Mouse (Mus musculus): ENCODE measurements around the gene Msx1. TPM values are rescaled to one million over a fixed set of nuclear protein-coding genes. Genes with fewer than 3 reads are reported as not detected.
A peak's percentile ranks its signal among the peaks of the same experiment; 100 is the strongest.

Msx1 gene
- polyA plus RNA-seq, 1 experiment from 2014 or later, result 67.9 TPM

DNA sequence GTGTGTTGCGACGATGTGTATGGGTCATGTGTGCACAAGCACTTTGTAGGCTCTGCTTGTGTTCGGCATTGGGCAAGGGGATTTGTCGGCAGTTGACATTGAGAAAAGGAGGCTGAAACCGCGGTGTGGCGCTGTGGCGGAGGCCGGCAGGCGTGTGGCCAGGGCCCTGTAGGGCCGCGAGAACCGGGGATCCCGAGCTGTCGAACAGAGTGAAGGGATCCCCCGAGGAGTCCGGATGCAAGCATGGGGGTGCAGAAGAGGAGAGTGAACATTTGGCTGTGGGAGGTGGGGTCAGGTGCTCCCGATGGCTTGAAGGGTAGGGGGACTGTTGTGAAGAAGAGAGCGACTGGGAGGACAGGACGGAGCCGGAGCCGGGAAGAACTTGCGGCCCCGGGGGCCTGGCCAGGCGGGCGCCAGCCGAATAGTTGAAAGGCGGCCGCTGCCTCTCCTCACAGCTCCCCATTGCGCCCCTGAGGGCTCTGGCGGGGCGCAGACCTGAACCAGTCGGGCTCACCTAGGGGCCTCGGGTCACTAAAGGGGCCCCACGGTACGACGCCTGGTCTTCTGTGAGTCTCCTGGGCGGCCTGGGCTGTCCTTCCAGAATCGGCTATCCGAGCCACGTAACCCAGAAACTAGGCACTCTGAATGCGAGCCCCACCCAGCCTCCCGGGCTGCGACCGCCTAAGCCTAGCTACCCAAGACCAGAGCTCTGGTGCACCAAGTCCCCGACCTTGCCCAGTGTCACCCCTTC, 7.3 kb downstream of the Msx1 start:
- Histone ChIP-seq H3K36me3 (replicated peaks) (no peaks in the 10 kb centered on the region), H3K4me3 (replicated peaks) (peak overlapping the region; percentile 20), H3K4me2 (peak overlapping the region; percentile 32), H3K27me3 (peaks cover 97% of the 10 kb centered on the region), H3K27ac (no peak overlapping the region), H3K4me1 (peaks cover 17% of the 10 kb centered on the region), H3K9me3 (no peaks in the 10 kb centered on the region), H3K9ac (no peak overlapping the region)
- WGBS, result 2% methylated on average over 46 of the region's 46 CpGs
- peak; percentile 61; the same call in 1 of the 2 replicates for ATAC-seq (ENCODE audit: low FRiP score)

DNA sequence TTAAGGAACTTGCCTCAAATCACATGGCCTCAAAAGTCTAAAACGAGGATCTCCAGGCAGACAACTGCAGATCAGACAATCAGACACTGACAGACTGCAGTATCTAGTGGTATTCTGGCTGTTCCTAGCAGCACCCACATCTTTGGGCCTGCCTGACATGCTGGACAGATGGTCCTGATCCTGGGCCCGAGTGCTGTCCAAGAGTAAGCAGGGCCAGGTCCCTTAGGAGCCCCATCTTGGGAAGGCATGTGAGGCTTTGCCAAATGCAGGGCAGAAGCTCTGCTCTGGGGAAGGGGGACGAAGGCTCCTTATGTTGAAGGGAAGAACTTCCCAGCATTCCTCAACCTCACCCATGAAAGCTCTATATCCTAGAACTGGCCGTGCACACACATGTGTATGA, 8.5 kb downstream of the Msx1 start:
- no peaks in the 10 kb centered on the region for H3K36me3 ChIP-seq (replicated peaks)
- H3K4me1 ChIP-seq, result peaks cover 12% of the 10 kb centered on the region
- H3K27me3 ChIP-seq, result peaks cover 95% of the 10 kb centered on the region
- no peak overlapping the region for H3K27ac ChIP-seq
- ATAC-seq (ENCODE audit: low FRiP score), result no peak
- no peak overlapping the region for H3K4me3 ChIP-seq (replicated peaks)
- WGBS, result 78% methylated on average over 4 of the region's 4 CpGs
- H3K9ac ChIP-seq, result no peak overlapping the region
- H3K9me3 ChIP-seq, result no peaks in the 10 kb centered on the region
- H3K4me2 ChIP-seq, result no peak overlapping the region

DNA sequence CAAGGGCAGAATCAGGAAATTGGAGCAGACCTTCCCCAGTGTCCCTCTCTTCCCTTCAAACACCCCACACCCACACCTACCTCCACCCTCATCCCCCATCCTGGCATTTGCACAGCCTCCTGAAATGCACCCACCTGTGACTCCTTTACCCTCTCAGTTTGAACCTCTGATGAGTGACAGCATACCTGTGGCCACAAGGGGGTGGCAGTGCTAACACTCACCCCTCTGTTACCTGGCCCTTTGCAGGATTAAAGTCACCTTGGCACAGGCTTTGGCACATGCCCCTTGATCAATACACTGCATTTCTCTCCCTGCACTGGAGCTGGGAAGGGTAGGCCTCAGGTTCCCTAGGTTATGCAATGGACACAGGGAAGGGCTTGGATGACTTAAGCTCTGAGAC, 10.2 kb downstream of the Msx1 start:
- Histone ChIP-seq H3K27me3 (peaks cover 85% of the 10 kb centered on the region), H3K4me3 (replicated peaks) (no peak overlapping the region), H3K4me2 (no peak overlapping the region), H3K9ac (no peak overlapping the region), H3K36me3 (replicated peaks) (no peaks in the 10 kb centered on the region), H3K4me1 (peaks cover 11% of the 10 kb centered on the region), H3K9me3 (no peaks in the 10 kb centered on the region), H3K27ac (no peak overlapping the region)
- no peak for ATAC-seq (ENCODE audit: low FRiP score)

DNA sequence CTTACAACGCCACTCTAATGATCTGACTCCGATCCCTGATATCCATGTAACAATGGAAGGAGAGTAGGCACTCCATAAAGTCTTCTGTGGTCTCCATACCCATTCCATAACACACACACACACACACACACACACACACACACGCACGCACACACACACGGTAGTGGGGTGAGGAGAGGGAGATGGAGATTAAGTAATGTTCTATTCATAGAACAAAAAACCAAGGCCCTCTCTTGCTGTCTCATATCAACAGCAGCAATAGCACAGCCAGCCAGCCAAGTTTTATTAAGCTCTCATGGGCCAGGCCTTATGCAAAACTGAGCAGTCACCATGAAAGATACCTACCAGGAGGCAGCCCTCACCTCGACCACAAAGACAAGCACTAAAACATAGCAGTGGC, 19.1 kb downstream of the Msx1 start:
- H3K9ac ChIP-seq, result no peak overlapping the region
- H3K4me2 ChIP-seq, result no peak overlapping the region
- no peaks in the 10 kb centered on the region for H3K4me1 ChIP-seq
- ATAC-seq (ENCODE audit: low FRiP score), result no peak
- no peak overlapping the region for H3K4me3 ChIP-seq (replicated peaks)
- H3K9me3 ChIP-seq, result no peaks in the 10 kb centered on the region
- no peaks in the 10 kb centered on the region for H3K36me3 ChIP-seq (replicated peaks)
- WGBS, result 86% methylated on average over 6 of the region's 6 CpGs
- peaks cover 15% of the 10 kb centered on the region for H3K27me3 ChIP-seq
- H3K27ac ChIP-seq, result no peak overlapping the region

DNA sequence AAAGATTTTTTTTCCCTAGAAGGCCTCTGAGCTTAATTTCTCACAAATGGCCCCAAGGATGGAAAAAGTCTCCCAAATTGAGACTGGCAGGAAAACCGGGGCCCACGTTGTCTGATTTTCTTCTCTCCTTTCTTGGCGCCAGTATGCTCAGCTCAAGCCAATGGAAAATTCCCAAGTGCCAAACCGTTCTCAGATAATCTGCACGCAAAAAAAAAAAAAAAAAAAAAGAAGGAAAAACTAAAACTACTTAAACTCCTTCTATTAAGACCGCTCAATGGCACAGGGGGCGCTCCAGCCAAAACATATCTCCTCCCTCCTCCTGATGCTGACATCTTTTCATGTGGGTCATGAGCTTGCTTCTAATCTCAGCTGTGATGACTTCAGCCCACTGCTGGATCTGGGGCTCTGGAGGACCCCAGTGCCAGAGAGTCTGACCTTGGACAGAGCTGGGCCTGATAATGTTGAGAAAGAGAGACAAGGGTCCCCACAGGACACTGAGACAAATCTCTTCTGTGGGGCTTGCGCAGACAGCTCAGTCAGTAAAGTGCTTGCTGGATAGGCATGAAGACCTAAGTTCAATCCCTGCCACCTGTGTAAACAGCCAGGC, 19.8 kb downstream of the Msx1 start:
- no peak overlapping the region for H3K27ac ChIP-seq
- no peak for ATAC-seq (ENCODE audit: low FRiP score)
- H3K4me1 ChIP-seq, result no peaks in the 10 kb centered on the region
- H3K4me2 ChIP-seq, result no peak overlapping the region
- WGBS, result 74% methylated on average over 8 of the region's 8 CpGs
- H3K36me3 ChIP-seq (replicated peaks), result no peaks in the 10 kb centered on the region
- no peak overlapping the region for H3K4me3 ChIP-seq (replicated peaks)
- peaks cover 13% of the 10 kb centered on the region for H3K27me3 ChIP-seq
- no peak overlapping the region for H3K9ac ChIP-seq
- no peaks in the 10 kb centered on the region for H3K9me3 ChIP-seq

DNA sequence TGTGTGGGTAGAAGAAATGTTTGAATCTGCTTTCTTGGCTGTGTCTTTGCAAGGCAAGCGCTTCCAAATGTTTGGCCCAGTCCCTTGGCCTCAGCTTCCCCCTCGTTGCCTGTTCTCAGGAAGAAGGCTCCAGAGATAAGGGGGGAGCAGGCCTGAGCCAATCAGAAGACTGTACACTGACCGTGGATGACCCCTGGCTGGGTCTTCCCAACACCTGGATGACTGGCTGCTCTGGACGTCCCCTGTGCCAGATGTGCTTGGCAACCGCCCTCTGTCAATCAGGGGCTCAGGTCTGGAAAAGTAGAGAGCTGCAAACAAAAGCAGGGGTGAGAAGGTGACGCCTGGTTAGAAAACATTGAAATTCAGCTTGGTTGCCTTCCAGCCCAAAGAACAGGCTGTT, 27.1 kb downstream of the Msx1 start:
- 71% methylated on average over 6 of the region's 6 CpGs for WGBS
- ATAC-seq (ENCODE audit: low FRiP score), result no peak
- H3K9ac ChIP-seq, result no peak overlapping the region
- H3K27ac ChIP-seq, result no peak overlapping the region
- no peaks in the 10 kb centered on the region for H3K4me1 ChIP-seq
- no peaks in the 10 kb centered on the region for H3K9me3 ChIP-seq
- H3K36me3 ChIP-seq (replicated peaks), result no peaks in the 10 kb centered on the region
- no peak overlapping the region for H3K4me3 ChIP-seq (replicated peaks)
- H3K27me3 ChIP-seq, result peaks cover 13% of the 10 kb centered on the region; the same call in 1 of the 2 replicates
- no peak overlapping the region for H3K4me2 ChIP-seq

GRCm38 (mm10) chr5:37796751-37797150, 27.6 kb downstream of the Msx1 start:
- no peak overlapping the region for H3K4me2 ChIP-seq
- WGBS, result 75% methylated on average over 5 of the region's 5 CpGs
- no peak overlapping the region for H3K27ac ChIP-seq
- no peaks in the 10 kb centered on the region for H3K9me3 ChIP-seq
- no peak overlapping the region for H3K9ac ChIP-seq
- no peaks in the 10 kb centered on the region for H3K4me1 ChIP-seq
- no peak for ATAC-seq (ENCODE audit: low FRiP score)
- H3K36me3 ChIP-seq (replicated peaks), result no peaks in the 10 kb centered on the region
- peaks cover 8% of the 10 kb centered on the region; the same call in 1 of the 2 replicates for H3K27me3 ChIP-seq
- no peak overlapping the region for H3K4me3 ChIP-seq (replicated peaks)

- Histone ChIP-seq H3K27me3 (0 out of 2 replicates have a peak, but pooled peaks cover 5% of the 10 kb centered on the region), H3K36me3 (replicated peaks) (no peaks in the 10 kb centered on the region), H3K4me3 (replicated peaks) (no peak overlapping the region), H3K27ac (no peak overlapping the region), H3K9me3 (no peaks in the 10 kb centered on the region), H3K4me1 (no peaks in the 10 kb centered on the region), H3K4me2 (no peak overlapping the region), H3K9ac (no peak overlapping the region)
- WGBS, result 93% methylated on average over 6 of the region's 6 CpGs
- no peak for ATAC-seq (ENCODE audit: low FRiP score)
Measured at GRCm38 (mm10) chr5:37795691-37796090, 28.7 kb downstream of the Msx1 start.

DNA sequence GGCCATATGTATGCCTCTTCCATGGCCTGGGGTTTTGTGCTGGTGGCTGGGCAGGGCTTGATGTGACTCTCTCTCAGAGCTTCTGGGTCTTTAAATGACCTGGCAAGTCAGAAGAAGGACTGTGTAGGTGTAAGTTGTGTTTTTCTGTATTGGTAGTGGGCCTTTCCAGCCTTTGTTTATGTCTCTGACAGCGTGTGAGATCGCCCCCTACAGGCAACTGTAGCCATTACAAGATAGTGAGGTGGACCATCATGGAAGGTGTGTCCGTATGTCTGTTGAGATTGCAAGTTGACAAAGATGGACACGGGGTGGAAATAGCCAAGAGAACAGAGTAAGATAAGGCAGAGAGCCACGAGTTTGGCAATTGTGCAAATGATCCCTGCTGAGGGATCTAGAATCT, 32.2 kb downstream of the Msx1 start:
- Histone ChIP-seq H3K4me3 (replicated peaks) (no peak overlapping the region), H3K4me2 (no peak overlapping the region), H3K4me1 (no peaks in the 10 kb centered on the region), H3K9ac (no peak overlapping the region), H3K27me3 (0 out of 2 replicates have a peak, but pooled peaks cover 3% of the 10 kb centered on the region), H3K27ac (no peak overlapping the region), H3K36me3 (replicated peaks) (no peaks in the 10 kb centered on the region), H3K9me3 (no peaks in the 10 kb centered on the region)
- ATAC-seq (ENCODE audit: low FRiP score), result no peak
- 56% methylated on average over 5 of the region's 5 CpGs for WGBS

GRCm38 (mm10) chr5:37784847-37785391, 39.5 kb downstream of the Msx1 start:
- H3K4me1 ChIP-seq, result no peaks in the 10 kb centered on the region
- H3K9ac ChIP-seq, result no peak overlapping the region
- 77% methylated on average over 9 of the region's 9 CpGs for WGBS
- no peak overlapping the region for H3K4me3 ChIP-seq (replicated peaks)
- no peak overlapping the region for H3K27ac ChIP-seq
- peaks cover 19% of the 10 kb centered on the region; the same call in 1 of the 2 replicates for H3K27me3 ChIP-seq
- H3K4me2 ChIP-seq, result no peak overlapping the region
- no peak for ATAC-seq (ENCODE audit: low FRiP score)
- H3K9me3 ChIP-seq, result no peaks in the 10 kb centered on the region
- H3K36me3 ChIP-seq (replicated peaks), result no peaks in the 10 kb centered on the region

- Histone ChIP-seq H3K4me3 (replicated peaks) (no peak overlapping the region), H3K9me3 (no peaks in the 10 kb centered on the region), H3K4me1 (no peaks in the 10 kb centered on the region), H3K9ac (no peak overlapping the region), H3K36me3 (replicated peaks) (no peaks in the 10 kb centered on the region), H3K27ac (no peak overlapping the region), H3K4me2 (no peak overlapping the region), H3K27me3 (peaks cover 28% of the 10 kb centered on the region)
- no peak for ATAC-seq (ENCODE audit: low FRiP score)
- WGBS, result 59% methylated on average over 8 of the region's 8 CpGs
Measured at GRCm38 (mm10) chr5:37783306-37783705, 41.1 kb downstream of the Msx1 start.

DNA sequence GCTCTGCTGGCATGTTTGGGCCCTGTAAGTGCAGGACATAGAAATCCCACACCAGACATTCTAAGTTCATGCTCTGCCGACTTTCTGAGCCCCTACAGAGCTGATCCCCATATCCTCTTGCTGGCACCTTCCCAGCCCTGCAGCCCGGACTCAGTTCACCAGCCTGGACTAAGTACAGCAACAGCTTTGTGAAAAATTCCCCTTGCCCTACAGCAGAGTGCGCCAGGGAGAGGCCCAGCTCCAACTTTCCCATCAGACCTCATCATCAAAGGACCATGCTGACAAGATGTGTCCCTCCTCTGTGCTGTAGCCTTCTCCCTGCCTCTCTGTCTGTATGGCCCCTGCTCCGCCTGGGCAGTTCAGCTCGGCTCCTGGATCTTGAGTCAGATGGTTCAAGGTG, 48.7 kb downstream of the Msx1 start:
- Histone ChIP-seq H3K4me2 (no peak overlapping the region), H3K36me3 (replicated peaks) (no peaks in the 10 kb centered on the region), H3K4me3 (replicated peaks) (no peak overlapping the region), H3K4me1 (no peaks in the 10 kb centered on the region), H3K27ac (no peak overlapping the region), H3K9ac (no peak overlapping the region), H3K27me3 (peaks cover 74% of the 10 kb centered on the region), H3K9me3 (no peaks in the 10 kb centered on the region)
- 60% methylated on average over 5 of the region's 5 CpGs for WGBS
- ATAC-seq (ENCODE audit: low FRiP score), result no peak

DNA sequence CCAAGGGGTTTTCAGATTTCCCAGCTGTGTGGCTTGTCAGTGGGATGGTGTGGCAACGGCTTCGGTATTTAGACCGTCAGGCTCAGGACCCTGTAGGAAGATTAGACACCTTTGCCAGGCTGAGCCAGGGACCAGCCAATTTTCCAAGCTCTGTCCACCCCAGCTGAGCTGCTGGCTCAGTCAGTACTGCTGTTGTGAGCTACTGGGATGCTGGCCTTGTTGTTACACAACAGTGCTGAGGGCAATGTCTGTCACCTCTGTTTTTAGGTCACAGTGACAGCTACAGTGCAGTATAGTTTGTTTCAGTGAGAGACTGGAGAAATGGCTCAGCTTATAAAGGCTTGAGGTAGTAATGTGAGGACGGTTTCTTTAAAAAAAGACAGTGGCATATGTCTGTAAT, 50.4 kb downstream of the Msx1 start:
- Histone ChIP-seq H3K4me1 (peaks cover 5% of the 10 kb centered on the region), H3K27ac (no peak overlapping the region), H3K9me3 (no peaks in the 10 kb centered on the region), H3K27me3 (peaks cover 77% of the 10 kb centered on the region), H3K9ac (no peak overlapping the region), H3K36me3 (replicated peaks) (no peaks in the 10 kb centered on the region), H3K4me3 (replicated peaks) (no peak overlapping the region), H3K4me2 (no peak overlapping the region)
- 81% methylated on average over 4 of the region's 4 CpGs for WGBS
- no peak for ATAC-seq (ENCODE audit: low FRiP score)
